Mouse (Mus musculus) adrenal gland, adult (tissue): ENCODE measurements around the gene Ccdc134.

Experiments used
- DNase-seq, 2 experiments: peaks; one replicate each; pipeline ENCODE4 v3.0.0; 2022 to 2023; ENCODE audit warnings: low spot score in 1 of 2; ENCODE audit not compliant: inconsistent age in 2 of 2

Ccdc134 gene

GRCm38 (mm10) chr15:82147611-82148111, 19.9 kb downstream of the Ccdc134 start:
- DNase-seq, result peak; percentile 77 to 89

DNA sequence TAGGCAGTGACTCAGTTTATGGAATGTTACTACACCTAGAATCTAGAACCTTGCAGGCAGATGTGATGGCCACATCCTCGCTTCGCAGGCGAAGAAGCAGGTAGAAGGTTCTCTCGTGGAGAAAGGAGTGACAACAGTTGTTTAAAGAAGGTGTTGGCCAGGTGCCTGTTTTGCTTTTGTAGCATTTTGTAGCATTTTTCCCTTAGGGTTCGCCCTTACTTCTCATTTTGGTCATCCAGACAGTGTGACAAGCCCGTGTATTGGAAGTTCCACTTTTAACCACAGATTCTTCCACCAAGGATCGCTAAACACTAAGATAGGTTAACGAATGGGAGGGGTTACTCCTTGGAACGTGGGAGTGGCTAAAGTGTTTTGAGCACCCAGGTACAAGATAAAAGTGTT, 20.8 kb downstream of the Ccdc134 start:
- DNase-seq, result peak in 1 of 2 experiments; percentile 70

DNA sequence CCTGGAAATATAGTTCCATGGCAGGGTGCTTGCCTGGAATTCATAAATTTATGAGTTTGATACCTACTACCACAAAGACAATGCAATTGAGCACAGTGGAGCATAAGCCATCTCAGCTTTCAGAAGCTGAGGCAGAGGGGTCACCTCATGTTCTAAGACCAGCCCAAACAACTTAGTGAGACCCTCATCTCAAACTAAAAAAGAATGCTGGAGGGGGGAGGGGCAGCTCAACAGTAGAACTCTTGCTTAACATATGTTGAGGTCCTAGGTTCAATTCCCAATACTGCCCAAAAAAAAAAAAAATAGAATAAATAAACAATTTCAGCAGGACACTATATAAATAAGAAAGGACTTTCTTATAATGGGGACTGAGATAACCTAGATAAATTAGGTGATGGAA, 22.3 kb downstream of the Ccdc134 start:
- no peak for DNase-seq

- no peak for DNase-seq
These were observed 23.5 kb downstream of the Ccdc134 start for GRCm38 (mm10) chr15:82151176-82151575.

- DNase-seq, result peak; percentile 62 to 63
These were observed 24.3 kb downstream of the Ccdc134 start for GRCm38 (mm10) chr15:82152022-82152421.

DNA sequence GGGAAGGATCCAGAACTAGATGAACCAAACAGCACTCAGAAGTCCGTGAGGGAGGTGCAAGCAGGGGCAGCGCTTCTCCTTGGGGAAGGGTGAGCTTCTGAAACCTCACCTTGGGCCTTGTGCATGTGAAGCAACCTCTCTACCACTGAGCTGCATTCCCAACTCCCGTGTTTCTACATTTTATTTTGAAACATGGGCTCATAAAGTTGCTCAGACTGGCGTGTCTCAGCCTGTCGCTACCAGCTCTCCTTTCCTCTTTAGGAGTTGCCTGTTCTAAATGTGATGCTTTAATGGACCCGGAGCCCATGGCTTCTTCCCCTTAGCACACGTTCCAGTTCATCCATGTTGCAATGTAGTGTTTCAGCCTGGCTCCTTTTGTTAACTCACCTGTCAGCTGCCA, 24.7 kb downstream of the Ccdc134 start:
- no peak for DNase-seq

DNA sequence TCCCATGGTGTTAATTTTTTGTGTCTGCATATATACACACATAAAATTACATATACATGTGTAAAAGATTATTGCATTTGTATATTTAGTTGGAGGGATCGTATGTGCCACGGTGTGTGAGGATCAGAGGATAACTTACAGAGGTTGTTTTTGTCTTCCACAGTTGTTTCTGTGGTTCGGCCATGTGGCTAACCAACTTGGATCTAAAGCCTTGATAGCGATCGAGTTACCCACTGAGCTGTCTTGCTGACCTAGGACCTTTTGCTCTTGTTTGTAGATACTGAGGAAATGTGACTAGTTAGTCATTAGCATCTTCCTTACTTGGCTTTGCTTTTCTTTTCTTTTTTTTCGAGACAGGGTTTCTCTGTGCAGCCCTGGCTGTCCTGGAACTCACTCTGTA, 28.6 kb downstream of the Ccdc134 start:
- no peak for DNase-seq

DNA sequence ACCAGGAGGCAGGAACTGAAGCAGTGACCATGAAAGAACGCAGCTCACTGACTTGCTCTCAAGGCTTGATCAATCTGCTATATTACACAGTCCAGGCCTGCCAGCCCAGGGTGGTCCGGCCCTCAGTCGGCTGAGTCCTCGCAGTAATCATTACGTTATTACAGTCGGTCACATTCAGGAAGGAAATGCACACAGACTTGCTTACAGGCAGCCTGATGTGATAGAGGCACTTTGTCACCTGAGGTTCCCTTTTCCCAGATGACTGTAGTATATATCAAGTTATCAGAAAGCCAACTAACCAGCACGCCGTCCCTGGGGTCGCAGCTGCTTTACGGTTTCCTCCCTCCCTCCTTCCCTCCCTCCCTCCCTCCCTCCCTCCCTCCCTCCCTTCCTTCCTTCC, 29.2 kb downstream of the Ccdc134 start:
- DNase-seq, result no peak

GRCm38 (mm10) chr15:82158243-82159035, 30.7 kb downstream of the Ccdc134 start:
- no peak for DNase-seq

- no peak for DNase-seq
These were observed 31.7 kb downstream of the Ccdc134 start for GRCm38 (mm10) chr15:82159471-82159870.

DNA sequence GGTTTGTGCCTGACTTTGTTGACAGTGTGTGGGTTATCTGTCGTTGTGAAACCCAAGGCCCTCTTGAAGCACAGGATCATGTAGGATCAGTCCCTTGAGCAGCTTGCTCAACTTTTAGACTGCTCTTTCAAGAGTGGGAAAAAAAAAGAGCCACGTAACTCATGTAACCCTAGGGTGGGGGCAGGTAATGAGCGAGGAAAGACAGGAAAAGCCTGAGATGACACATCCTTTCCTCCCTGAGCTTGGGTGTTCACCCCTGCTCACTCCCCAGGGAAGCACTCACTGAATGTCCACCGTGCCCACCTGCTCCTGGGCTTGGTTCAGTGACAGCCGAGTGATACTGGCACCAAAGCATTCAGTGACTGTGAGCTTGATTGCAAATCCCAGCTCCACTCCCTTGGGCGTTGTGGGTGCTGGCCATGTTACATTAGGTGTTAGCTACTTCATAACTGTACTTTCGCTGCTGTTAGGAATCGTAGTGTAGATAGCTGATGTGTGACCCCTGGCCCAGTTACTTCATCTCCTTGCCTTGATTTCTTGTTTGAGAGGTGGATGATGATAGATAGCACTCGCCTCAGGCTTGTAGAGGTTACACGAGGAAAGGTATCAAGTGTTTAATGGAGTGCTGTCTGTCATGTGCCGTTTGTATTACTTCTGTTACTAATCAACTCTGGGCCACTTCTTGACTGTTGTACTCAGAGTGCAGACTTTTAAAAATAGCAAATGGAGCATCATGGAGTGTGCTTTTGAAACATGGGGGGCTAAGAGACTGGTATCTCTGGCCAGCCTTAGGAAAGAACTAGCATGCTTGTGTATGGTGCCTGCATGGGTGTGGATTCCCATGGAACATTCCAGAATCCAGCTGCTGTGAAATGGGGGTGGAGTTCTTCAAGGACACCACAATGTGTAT, 33.3 kb downstream of the Ccdc134 start:
- DNase-seq, result no peak

DNA sequence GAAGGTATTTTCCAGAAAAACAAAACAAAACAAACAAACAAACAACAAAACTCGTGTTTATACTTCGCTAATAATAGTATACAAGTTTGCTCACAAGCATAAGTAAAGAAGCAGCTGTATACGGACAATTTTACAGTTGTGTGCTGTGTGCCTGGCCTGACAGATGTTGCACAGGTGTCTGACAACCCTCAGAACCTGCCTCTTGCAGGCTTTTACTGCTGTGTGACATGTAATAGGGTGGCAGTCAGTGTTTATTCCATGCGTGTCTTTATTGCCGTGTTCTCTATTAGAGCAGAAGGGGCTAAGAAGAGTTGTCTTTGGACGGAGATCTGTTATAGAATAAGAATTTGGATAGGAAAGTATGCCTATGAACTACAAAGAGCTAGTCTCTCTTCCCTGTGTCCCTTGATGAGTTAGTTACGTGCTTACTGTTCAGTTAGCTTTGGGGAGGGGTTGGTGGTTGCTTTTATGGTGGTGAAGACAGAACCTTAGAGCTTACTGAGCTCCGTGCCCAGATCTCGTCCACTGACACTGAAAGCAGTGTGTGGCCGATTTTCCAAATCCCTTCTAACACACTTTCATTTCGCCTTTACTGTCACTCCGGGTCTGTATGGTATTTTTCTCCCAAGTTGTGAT, 34.4 kb downstream of the Ccdc134 start:
- DNase-seq, result no peak

GRCm38 (mm10) chr15:82163356-82164060, 35.8 kb downstream of the Ccdc134 start:
- no peak for DNase-seq

GRCm38 (mm10) chr15:82164061-82164399, 36.3 kb downstream of the Ccdc134 start:
- no peak for DNase-seq

GRCm38 (mm10) chr15:82164496-82164895, 36.8 kb downstream of the Ccdc134 start:
- no peak for DNase-seq

- DNase-seq, result peak; percentile 69 to 93
These were observed 37.9 kb downstream of the Ccdc134 start for GRCm38 (mm10) chr15:82165332-82166239.

- no peak for DNase-seq
These were observed 38.7 kb downstream of the Ccdc134 start for GRCm38 (mm10) chr15:82166240-82167100.

GRCm38 (mm10) chr15:82167201-82168168, 39.8 kb downstream of the Ccdc134 start:
- no peak for DNase-seq
